Mouse (Mus musculus) embryonic facial prominence, embryonic 12.5 days (tissue): ENCODE measurements around the gene Pvalb. TPM values are rescaled to one million over a fixed set of nuclear protein-coding genes. Genes with fewer than 3 reads are reported as not detected.

Experiments
- ATAC-seq: fragments of 200-750 bp; cut with Nextera tagmentation; 2 replicates; pipeline ENCODE4 v1.8.0; 2017; ENCODE audit not compliant: insufficient number of reproducible peaks, insufficient read depth, low FRiP score, low TSS enrichment
- H3K27ac ChIP-seq: fragments of 300-500 bp; sonication (generic); 2 replicates; pipeline ENCODE4 v1.5.1; 2016; ENCODE audit warnings: mild to moderate bottlenecking
- H3K27me3 ChIP-seq: fragments of 300-500 bp; sonication (generic); 2 replicates; pipeline ENCODE4 v1.6.1; 2016; ENCODE audit warnings: mild to moderate bottlenecking, moderate library complexity
- H3K36me3 ChIP-seq: fragments of 300-500 bp; sonication (generic); 2 replicates; pipeline ENCODE4 v1.6.1; 2016; ENCODE audit warnings: mild to moderate bottlenecking
- H3K4me1 ChIP-seq: fragments of 300-500 bp; sonication (generic); 2 replicates; pipeline ENCODE4 v1.6.1; 2016
- H3K4me2 ChIP-seq: fragments of 300-500 bp; sonication (generic); replicated peaks from 2 replicates; pipeline ENCODE4 v1.6.1; 2016; ENCODE audit warnings: mild to moderate bottlenecking, moderate library complexity
- H3K4me3 ChIP-seq: fragments of 300-500 bp; sonication (generic); 2 replicates; pipeline ENCODE4 v1.5.1; 2016; ENCODE audit warnings: mild to moderate bottlenecking
- H3K9ac ChIP-seq: fragments of 300-500 bp; sonication (generic); 2 replicates; pipeline ENCODE4 v1.6.1; 2016; ENCODE audit warnings: mild to moderate bottlenecking, moderate library complexity
- H3K9me3 ChIP-seq: fragments of 300-500 bp; sonication (generic); 2 replicates; pipeline ENCODE4 v1.6.1; 2016; ENCODE audit warnings: mild to moderate bottlenecking, moderate library complexity
- WGBS: fragments of 180-500 bp; shearing (Covaris S2); methylation state at CpG from one replicate; pipeline ENCODE4 v1.1.7; 2016; 5-methylcytosine and 5-hydroxymethylcytosine counted together
- polyA plus RNA-seq: library from polyadenylated mRNA; unstranded; fragments of >200 nt; fragmentation: Nextera tagmentation; extraction: Ambion mirVana; gene quantifications from 2 replicates; pipeline ENCODE4 v1.2.1, GENCODE M21; 2016

Pvalb gene
- polyA plus RNA-seq, 1 experiment from 2014 or later: 0.46 TPM

DNA sequence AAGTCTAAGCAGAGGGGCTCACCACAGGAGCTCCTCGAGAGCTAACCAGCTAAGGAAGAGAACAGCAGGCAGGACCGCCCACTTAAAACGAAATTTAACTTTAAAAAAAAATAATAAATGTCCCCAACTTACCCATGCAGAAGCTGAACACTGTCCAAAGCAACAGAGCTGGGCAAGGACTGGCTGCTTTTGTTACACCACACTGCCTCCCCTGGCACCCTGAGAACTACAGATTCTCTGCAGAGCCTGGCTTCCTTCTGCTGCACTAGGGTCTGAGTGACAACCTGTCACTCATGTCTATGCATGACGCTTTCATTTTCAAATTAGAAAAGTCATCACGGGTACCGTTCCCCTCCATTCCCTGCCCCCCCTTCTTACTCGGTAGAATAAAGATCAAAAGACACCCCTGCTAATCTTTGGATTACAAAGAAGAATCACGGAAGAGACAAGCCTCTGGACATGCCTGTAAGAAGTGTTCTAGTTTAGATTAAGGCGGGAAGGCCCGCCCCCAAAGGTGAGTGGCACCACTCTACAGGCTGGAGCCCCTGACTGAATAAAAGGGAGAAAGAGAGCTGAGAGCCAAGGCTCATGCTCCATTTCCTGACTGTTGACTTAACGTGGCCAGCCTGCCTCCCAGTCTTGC is 33.8 kb downstream of the Pvalb start:
- no peak overlapping the region for H3K9ac ChIP-seq
- no peak for ATAC-seq
- H3K27me3 ChIP-seq: no peaks in the 10 kb centered on the region
- no peak overlapping the region for H3K27ac ChIP-seq
- 0 out of 2 replicates have a peak, but pooled peaks cover 7% of the 10 kb centered on the region for H3K36me3 ChIP-seq
- peaks cover 11% of the 10 kb centered on the region for H3K4me1 ChIP-seq
- 80% methylated on average over 11 of the region's 11 CpGs for WGBS
- no peaks in the 10 kb centered on the region for H3K9me3 ChIP-seq
- H3K4me3 ChIP-seq: peak overlapping the region; percentile 65
- H3K4me2 ChIP-seq: peak overlapping the region; percentile 88

- 0 out of 2 replicates have a peak, but pooled peaks cover 12% of the 10 kb centered on the region for H3K36me3 ChIP-seq
- H3K4me3 ChIP-seq: no peak overlapping the region
- WGBS: 90% methylated on average over 10 of the region's 10 CpGs
- ATAC-seq: no peak
- no peak overlapping the region for H3K4me2 ChIP-seq
- H3K27me3 ChIP-seq: no peaks in the 10 kb centered on the region
- H3K27ac ChIP-seq: no peak overlapping the region
- H3K9ac ChIP-seq: no peak overlapping the region
- H3K4me1 ChIP-seq: peaks cover 11% of the 10 kb centered on the region
- H3K9me3 ChIP-seq: no peaks in the 10 kb centered on the region
Measured at GRCm38 (mm10) chr15:78171651-78172050, 34.5 kb downstream of the Pvalb start.

- H3K9me3 ChIP-seq: no peaks in the 10 kb centered on the region
- 0 out of 2 replicates have a peak, but pooled peaks cover 12% of the 10 kb centered on the region for H3K36me3 ChIP-seq
- 91% methylated on average over 15 of the region's 15 CpGs for WGBS
- H3K27me3 ChIP-seq: no peaks in the 10 kb centered on the region
- no peak for ATAC-seq
- H3K9ac ChIP-seq: no peak overlapping the region
- H3K4me2 ChIP-seq: no peak overlapping the region
- H3K4me1 ChIP-seq: peaks cover 11% of the 10 kb centered on the region
- no peak overlapping the region for H3K4me3 ChIP-seq
- H3K27ac ChIP-seq: no peak overlapping the region
Measured at GRCm38 (mm10) chr15:78170708-78171107, 35.5 kb downstream of the Pvalb start.

DNA sequence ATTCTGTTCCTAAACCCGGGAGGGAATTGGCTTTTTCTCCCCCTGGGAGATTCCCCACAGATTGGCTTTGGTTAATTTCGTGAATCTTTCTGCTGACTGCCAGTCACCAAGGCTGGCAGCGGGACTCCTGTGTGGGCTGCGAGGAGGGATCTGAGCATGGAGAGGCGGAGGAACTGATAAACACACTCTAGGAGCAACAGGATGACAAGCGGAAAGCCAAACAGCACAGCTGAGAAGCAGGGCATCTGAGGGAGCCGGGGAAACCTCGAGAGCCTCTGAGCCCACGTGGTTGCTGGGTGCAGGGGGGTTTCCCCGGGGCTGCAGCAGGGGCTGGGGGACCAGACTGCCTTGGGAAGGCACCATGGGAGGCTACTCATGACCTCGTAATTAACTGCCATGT is 36.6 kb downstream of the Pvalb start:
- Histone ChIP-seq H3K4me1 (peaks cover 9% of the 10 kb centered on the region), H3K9me3 (no peaks in the 10 kb centered on the region), H3K4me3 (no peak overlapping the region), H3K4me2 (no peak overlapping the region), H3K27me3 (no peaks in the 10 kb centered on the region), H3K36me3 (0 out of 2 replicates have a peak, but pooled peaks cover 19% of the 10 kb centered on the region), H3K9ac (no peak overlapping the region), H3K27ac (no peak overlapping the region; the same call in 1 of the 2 replicates)
- ATAC-seq: no peak
- WGBS: 87% methylated on average over 11 of the region's 11 CpGs

GRCm38 (mm10) chr15:78165292-78165691 is 40.9 kb downstream of the Pvalb start:
- no peak for ATAC-seq
- no peak overlapping the region for H3K9ac ChIP-seq

DNA sequence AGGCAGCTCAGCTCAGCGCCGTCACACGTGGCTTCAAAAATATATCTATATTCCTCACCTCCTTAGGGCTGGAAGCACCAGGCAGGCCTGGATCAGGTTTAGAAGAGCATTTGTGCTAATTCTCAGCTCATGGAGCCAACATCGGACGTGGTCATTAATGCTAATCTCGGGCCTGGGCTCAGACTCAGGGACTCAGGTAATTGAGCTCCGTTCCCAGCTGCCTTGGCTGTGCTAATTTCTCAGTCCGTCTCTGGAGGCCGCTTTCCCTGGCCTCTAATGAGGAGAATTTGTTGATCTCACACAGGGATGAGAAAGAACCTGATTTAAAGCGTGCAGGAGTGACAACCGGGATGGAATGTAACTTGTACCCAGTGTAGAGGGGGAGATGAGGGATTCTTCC is 41.7 kb downstream of the Pvalb start:
- Histone ChIP-seq H3K9me3 (no peaks in the 10 kb centered on the region), H3K27ac (no peak overlapping the region), H3K36me3 (peaks cover 35% of the 10 kb centered on the region), H3K9ac (no peak overlapping the region), H3K4me3 (no peak overlapping the region), H3K4me1 (no peaks in the 10 kb centered on the region), H3K4me2 (no peak overlapping the region), H3K27me3 (no peaks in the 10 kb centered on the region)
- WGBS: 81% methylated on average over 11 of the region's 11 CpGs
- no peak for ATAC-seq

More at GRCm38 (mm10) chr15:78165292-78165691, 40.9 kb downstream of the Pvalb start:
- Histone ChIP-seq H3K36me3 (peaks cover 35% of the 10 kb centered on the region), H3K9me3 (no peaks in the 10 kb centered on the region), H3K27me3 (no peaks in the 10 kb centered on the region), H3K4me2 (no peak overlapping the region), H3K4me1 (no peaks in the 10 kb centered on the region), H3K4me3 (no peak overlapping the region), H3K27ac (no peak overlapping the region)
- 83% methylated on average over 4 of the region's 4 CpGs for WGBS

GRCm38 (mm10) chr15:78161946-78162345 is 44.3 kb downstream of the Pvalb start:
- no peak overlapping the region for H3K4me2 ChIP-seq
- H3K4me3 ChIP-seq: no peak overlapping the region
- no peak overlapping the region for H3K9ac ChIP-seq
- no peaks in the 10 kb centered on the region for H3K9me3 ChIP-seq
- ATAC-seq: no peak
- H3K36me3 ChIP-seq: peaks cover 25% of the 10 kb centered on the region
- no peaks in the 10 kb centered on the region for H3K4me1 ChIP-seq
- WGBS: 77% methylated on average over 9 of the region's 9 CpGs
- no peaks in the 10 kb centered on the region for H3K27me3 ChIP-seq
- no peak overlapping the region for H3K27ac ChIP-seq

DNA sequence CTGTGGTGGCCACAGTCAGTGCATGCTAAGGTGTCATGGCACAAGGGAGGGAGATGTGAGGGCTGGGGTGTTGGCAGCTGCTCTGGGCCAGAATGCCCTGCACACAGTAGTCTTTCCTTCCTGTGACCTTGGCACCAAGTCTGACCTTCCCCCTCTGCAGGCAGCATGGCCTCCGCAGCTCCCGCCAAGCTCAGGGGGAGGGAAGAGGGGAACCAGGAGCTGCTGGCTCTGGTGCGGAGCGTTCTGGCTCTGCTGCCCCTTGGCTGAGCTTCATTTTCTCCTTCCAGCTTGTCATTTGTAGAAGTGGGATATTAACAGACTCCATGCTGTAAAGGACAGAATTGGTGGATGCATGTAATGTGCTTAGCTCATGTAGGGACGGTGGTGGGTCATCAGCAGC is 47.9 kb downstream of the Pvalb start:
- no peaks in the 10 kb centered on the region for H3K9me3 ChIP-seq
- no peak for ATAC-seq
- 86% methylated on average over 5 of the region's 5 CpGs for WGBS

GRCm38 (mm10) chr15:78157824-78158223 is 48.4 kb downstream of the Pvalb start:
- no peak for ATAC-seq
- 70% methylated on average over 4 of the region's 4 CpGs for WGBS

More for the DNA sequence above, 47.9 kb downstream of the Pvalb start:
- Histone ChIP-seq H3K27me3 (no peaks in the 10 kb centered on the region), H3K9ac (no peak overlapping the region), H3K4me3 (no peak overlapping the region), H3K36me3 (peaks cover 8% of the 10 kb centered on the region), H3K4me1 (no peaks in the 10 kb centered on the region), H3K4me2 (no peak overlapping the region), H3K27ac (no peak overlapping the region)

GRCm38 (mm10) chr15:78157330-78157729 is 48.9 kb downstream of the Pvalb start:
- 78% methylated on average over 8 of the region's 8 CpGs for WGBS

More at GRCm38 (mm10) chr15:78157824-78158223, 48.4 kb downstream of the Pvalb start:
- no peak overlapping the region for H3K4me3 ChIP-seq
- no peaks in the 10 kb centered on the region for H3K9me3 ChIP-seq
- no peaks in the 10 kb centered on the region for H3K27me3 ChIP-seq
- H3K9ac ChIP-seq: no peak overlapping the region
- H3K27ac ChIP-seq: no peak overlapping the region
- H3K4me2 ChIP-seq: no peak overlapping the region
- H3K4me1 ChIP-seq: no peaks in the 10 kb centered on the region
- peaks cover 2% of the 10 kb centered on the region; the same call in 1 of the 2 replicates for H3K36me3 ChIP-seq

GRCm38 (mm10) chr15:78155421-78155820 is 50.8 kb downstream of the Pvalb start:
- WGBS: 81% methylated on average over 6 of the region's 6 CpGs
- ATAC-seq: no peak
- H3K4me3 ChIP-seq: no peak overlapping the region
- no peak overlapping the region for H3K9ac ChIP-seq
- no peaks in the 10 kb centered on the region for H3K36me3 ChIP-seq
- no peak overlapping the region for H3K27ac ChIP-seq
- no peaks in the 10 kb centered on the region for H3K27me3 ChIP-seq
- H3K9me3 ChIP-seq: no peaks in the 10 kb centered on the region
- H3K4me1 ChIP-seq: no peaks in the 10 kb centered on the region
- H3K4me2 ChIP-seq: no peak overlapping the region

More at GRCm38 (mm10) chr15:78157330-78157729, 48.9 kb downstream of the Pvalb start:
- no peak overlapping the region for H3K4me3 ChIP-seq
- no peak overlapping the region for H3K27ac ChIP-seq
- no peaks in the 10 kb centered on the region for H3K36me3 ChIP-seq
- no peaks in the 10 kb centered on the region for H3K4me1 ChIP-seq
- H3K4me2 ChIP-seq: no peak overlapping the region
- ATAC-seq: no peak
- H3K9ac ChIP-seq: no peak overlapping the region
- no peaks in the 10 kb centered on the region for H3K9me3 ChIP-seq
- no peaks in the 10 kb centered on the region for H3K27me3 ChIP-seq

GRCm38 (mm10) chr15:78153045-78153775 is 53.0 kb downstream of the Pvalb start:
- 55% methylated on average over 11 of the region's 11 CpGs for WGBS
- no peaks in the 10 kb centered on the region for H3K27me3 ChIP-seq
- no peaks in the 10 kb centered on the region for H3K36me3 ChIP-seq
- no peak overlapping the region for H3K4me2 ChIP-seq
- no peak overlapping the region for H3K9ac ChIP-seq
- ATAC-seq: no peak
- no peak overlapping the region for H3K4me3 ChIP-seq
- H3K27ac ChIP-seq: no peak overlapping the region
- H3K9me3 ChIP-seq: no peaks in the 10 kb centered on the region
- H3K4me1 ChIP-seq: no peaks in the 10 kb centered on the region
